Mouse (Mus musculus) inflammation-experienced regulatory T-cells, adult 6 months (primary cell): ENCODE results near the gene Tceanc2. TPM values are rescaled to one million over a fixed set of nuclear protein-coding genes. Genes with fewer than 3 reads are reported as not detected.

Experiments
- ATAC-seq: one replicate; pipeline ENCODE4 v1.8.0; 2017
- polyA plus RNA-seq, 3 experiments: library from polyadenylated mRNA; unstranded; fragments of 100-300 nt; shearing (Covaris generic); gene quantifications; one replicate each; pipeline ENCODE4 v1.2.1; 2017

Gene Tceanc2
- 10 to 100 TPM; 13.6 to 25.2 (median 13.7) TPM for polyA plus RNA-seq

DNA sequence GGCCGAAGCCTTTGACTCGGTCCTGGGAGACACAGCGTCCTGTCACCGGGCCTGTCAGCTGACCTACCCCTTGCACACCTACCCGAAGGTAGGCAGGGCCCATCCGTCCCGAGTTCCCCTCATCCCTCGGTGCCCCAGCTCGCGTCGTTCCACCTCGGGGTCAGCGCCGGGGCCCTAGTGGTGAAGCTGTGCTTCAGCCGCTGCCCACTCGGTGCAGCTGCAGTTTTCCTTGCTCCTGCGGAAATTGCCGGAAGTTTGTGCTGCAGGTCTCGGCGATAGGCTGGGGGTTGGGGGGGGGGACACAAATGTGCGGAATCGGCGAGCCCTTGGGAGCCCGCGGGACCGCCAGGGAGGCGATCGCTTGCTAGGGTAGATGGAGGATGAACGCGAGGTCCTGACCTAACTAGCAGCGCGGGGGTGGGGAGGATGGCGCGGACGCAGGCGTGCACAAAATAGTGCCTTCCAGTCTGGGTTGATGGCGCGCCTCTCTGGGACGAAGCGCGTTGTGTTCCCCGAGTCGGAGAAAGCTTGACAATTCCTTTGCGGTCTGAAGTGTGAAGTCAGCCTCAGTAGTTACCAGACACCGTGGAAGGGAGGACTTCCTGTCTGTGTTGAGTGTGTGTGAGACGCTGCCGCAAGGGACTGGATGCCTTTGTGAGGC lies at the start of gene Tceanc2:
Tceanc2 (minus strand) TSS at position 287 of the 661 bp plus-strand sequence.
- peak; percentile 64 for ATAC-seq

DNA sequence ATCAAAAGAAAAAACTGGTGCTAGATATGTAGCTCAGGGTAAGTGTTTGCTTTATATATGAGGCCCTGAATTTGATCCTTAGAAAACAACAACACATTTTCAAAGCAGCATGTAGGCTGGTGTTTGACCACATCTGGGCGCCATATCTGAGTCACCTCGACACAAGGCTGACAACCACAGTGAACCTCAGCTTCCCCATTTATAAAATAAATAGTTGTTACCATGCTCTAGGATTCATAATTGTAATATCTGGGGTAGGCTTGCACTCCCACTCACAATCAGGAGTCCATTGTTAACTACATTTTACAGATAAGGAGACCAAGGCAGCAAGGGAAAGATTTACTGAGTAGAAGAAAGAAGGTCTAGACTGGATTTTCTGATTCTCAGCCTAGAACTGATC lies 47.4 kb upstream of the Tceanc2 start:
- no peak for ATAC-seq

DNA sequence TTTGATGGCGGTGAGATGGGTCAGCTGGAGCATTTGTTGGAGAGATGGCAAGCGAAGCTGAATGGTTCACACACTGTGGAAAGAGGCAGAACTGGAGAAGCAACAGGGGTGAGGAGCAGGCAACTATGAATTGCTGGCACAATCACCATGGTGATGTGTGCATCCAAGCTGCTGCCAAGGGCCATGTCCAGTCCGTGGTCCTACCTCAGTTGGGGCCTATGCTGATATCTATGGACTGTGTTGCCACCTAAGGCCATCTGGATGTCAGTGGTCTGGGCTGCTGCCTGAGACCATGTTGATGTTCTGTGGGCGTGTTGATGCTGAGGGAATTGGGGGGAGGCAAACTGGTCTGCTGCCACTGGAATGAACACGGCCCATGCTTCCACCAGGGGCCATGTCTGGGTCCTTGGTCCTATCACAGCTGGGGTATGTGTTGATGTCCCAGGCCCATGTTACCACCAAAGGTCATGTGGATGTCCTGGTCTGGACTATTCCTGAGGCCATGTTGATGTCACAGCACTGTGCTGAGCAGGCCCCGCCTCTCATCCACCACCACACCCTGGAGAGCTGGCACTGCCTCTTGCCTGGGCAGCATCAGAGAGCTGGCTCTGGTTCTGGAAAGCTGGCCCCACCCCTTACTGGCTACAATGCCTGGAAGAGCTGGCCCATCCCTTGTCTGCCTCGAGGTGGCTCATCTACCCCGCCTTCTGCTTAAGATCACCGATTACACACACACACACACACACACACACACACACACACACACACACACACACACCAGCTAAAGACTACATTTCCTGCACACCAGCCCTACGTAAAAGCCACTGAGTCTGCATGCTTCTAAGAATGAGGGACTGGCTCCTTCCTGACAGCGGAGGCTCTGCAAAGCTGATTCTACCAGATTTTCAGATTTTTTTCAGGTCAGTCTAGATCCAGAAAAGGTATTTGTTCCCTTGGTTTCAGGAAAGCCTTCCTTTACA lies 44.6 kb upstream of the Tceanc2 start:
- ATAC-seq = peak; percentile 50

DNA sequence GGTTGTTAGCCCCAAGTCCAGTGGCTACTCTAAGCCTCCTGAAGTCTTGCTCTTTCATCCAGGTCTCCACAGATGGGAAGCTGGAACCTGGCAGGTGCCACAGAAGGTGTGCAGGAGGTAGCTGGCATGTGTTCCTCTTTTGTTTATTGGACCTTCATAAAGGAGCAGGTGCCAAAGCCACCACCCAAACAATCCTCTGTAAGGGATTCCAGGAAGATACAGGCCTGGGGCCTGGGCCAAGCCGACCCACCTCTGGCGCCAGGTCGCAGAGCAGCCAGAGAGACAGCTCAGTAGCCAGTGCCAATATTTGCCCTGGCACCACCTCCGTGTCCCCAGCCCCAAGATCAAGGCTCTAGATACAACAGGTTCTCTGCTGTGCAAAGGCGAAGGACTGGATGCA lies 42.6 kb upstream of the Tceanc2 start:
- ATAC-seq = no peak

DNA sequence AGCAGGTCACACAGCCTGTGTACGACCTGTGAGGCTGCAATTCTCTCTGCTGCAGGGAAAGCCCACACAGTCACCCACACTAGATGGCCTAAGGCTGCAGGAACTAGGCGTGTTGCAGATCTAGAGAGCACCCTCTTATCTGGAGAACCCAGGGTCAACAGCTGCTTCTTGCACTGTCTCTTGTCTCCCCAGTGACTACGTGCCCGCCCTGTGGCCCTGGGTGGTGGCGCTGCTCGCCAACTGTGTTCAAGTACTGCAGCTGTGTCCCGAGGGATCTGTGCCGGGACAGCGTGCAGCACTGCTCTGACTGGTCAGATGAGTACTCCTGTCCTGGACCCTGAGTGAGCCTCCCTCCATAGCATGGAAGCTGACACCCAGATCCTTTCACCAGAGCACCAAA lies 38.7 kb upstream of the Tceanc2 start:
- no peak for ATAC-seq

DNA sequence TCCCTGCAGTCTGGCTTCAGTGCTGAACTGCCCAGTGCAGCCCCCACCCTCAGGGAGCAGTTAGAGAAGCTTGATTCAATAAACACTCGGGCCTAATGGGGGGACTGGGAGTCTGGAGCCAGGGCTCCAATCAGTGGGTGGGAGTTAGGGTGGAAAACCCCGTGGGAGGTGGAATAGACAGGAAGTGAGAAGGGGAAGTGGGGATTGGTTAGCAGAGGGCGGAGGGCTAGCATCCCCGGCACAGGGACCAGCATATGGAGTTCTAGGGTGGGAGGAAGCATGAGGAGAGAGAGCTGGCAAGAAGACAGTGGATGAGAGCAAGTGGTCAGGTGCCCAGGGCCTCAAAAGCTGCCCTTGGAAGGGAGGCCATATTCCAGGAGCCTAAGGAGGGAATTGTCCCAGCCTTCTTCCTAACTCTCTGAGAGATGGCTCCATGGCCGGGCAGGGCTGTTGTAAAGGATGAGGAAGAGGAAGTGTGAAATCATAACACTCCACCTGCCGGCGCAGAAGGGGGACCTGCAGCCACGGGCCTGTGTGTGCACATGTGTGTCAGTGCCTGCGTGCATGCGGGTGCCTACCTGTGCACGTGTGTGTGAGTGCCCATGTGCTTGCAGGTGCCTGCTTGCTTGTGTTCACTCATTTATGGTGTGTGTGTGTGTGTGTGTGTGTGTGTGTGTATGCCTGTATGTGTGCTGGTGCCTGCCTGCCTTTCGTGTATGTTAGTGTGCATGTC lies 34.5 kb upstream of the Tceanc2 start:
- no peak for ATAC-seq

DNA sequence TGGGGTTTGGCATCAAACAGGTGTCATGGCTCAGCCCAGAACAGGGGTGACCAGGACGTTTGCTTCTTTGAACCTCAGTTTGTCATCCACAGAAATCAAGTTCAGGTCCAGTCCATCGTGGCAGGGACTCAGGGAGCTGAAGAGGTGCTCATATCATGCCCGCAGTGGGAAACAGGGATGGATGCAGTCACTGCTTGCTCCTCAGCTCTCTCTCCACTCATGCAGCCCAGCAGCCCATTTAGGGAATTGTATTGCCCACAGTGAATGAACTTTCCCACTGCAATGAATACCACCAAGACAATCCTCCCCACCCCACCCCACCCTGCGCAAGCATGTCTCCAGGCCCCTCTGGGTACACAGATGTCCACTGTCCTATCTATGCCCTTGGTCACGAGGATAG lies 33.0 kb upstream of the Tceanc2 start:
- no peak for ATAC-seq

DNA sequence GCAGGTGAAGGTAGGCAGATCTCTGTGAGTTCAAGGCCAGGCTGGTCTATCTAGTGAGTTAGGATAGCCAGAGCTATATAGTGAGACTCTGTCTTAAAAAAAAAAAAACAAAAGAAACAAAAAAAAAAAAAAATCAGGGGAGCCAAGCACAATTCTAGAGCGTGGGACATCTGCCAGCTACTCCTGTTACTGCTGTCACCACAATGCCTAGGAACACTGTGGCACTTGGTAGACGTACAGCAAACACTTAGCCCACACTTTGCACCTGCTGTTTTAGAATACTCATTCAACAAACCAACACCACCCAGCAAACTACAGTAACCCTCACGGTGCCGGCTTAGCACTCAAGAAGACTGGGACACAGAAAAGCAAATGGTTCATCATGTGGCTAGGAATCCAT lies 32.5 kb upstream of the Tceanc2 start:
- no peak for ATAC-seq

DNA sequence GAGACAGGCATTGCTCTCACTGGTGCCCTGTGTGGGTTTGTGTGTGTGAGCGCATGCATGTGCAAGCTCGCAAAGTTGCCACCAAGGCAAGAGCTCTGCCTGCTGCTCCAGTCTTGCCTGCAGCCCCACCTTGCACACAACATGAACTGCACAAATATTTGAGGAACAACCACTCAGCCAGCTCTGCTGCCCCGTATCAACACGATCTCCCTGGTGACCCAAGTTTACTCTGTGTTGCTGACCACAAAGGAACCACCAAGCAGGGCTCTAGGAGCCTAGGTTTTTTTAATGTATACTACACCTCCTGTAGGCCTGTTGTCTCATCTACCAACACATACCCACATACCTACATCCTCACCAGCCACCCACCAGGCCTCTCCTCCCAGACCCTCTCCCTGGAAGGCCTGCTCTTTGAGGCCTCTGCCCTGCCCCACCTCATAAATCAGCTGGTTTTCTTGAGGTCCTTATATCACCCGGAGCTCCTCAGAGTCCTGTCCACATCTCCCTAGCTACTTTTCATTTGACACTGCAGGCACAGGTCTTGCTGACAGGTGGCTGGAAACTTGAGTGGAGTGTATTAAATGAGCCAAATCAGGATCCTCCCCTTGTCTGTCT lies 31.7 kb upstream of the Tceanc2 start:
- ATAC-seq = no peak

DNA sequence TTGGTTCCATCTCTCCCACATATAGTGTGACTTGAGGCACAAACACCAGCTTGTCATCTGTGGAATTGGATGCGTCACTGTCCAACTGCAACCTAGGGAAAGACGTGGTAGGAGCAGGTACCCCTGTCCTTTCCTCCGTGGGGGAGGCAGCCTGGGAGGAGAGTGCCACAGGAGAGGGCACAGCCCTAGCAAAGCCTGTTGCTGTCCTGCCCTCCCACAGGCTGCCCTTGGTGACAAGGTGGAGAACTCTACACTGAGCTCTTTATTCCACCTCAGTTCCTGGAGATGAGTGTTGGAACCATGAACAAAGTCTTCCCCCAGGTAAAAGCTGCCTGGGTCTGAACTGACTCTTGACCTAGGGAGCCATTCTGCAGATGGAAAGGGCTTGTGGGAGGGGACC lies 30.0 kb upstream of the Tceanc2 start, which contains the start of gene Ldlrad1:
Ldlrad1 (plus strand) TSS at position 301 of the 400 bp plus-strand sequence.
- ATAC-seq = no peak

DNA sequence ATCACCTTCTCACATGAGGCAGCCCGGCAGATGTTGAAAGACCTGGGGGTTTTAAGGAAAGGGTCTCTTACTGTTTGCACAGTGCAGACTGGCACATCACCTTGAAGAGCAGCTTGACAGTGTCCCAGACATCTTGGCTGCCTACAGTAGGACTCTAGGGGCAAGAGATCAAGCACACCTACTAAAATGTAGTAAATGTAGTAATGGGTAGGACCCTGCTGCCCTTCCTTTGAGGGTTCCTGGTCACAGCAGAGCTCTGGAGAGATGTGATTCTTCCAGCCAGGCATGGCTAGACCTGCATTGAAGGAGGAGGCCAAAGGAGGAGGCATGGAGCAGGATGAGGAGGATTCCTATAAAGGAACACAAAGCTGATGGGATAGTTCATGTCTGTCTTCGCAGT lies 28.1 kb upstream of the Tceanc2 start:
- ATAC-seq = no peak

DNA sequence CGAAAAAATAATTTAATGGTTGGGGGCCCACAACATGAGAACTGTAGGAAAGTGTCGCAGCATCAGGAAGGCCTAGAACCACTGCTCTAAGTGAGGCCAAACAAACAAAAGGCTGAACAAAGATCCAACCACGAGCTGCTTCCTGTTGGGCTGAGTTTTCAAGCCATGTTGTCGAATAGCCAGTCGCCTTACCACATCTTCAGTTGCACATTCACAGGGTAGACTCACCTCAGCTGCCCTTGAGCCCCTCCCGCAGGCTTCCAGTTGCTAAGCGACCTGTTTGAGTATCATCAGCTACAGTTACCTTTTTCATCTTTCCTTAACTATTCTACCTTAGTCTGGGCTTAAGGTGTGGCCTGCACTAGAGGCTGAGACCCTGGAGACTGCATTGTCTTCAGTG lies 24.1 kb upstream of the Tceanc2 start:
- ATAC-seq = no peak

DNA sequence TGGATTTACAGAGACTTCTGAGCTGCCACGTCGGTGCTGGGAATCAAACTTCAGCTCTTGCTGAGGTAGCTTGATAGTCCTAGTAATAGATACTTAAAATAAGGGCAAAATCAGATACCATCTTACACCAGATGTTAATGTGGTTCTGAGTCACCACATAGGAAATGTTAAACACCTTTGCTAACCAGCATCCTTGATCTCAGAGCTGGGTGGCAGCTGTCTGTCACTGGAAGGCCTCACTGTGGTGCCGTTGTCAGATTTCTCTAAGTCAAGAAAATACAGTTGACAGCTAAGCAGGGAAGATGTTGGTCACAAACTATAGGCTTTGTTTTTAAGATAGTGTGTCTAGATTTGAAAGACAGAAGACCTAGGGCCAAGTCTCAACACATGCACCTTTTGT lies 22.9 kb upstream of the Tceanc2 start:
- ATAC-seq = peak; percentile 54

DNA sequence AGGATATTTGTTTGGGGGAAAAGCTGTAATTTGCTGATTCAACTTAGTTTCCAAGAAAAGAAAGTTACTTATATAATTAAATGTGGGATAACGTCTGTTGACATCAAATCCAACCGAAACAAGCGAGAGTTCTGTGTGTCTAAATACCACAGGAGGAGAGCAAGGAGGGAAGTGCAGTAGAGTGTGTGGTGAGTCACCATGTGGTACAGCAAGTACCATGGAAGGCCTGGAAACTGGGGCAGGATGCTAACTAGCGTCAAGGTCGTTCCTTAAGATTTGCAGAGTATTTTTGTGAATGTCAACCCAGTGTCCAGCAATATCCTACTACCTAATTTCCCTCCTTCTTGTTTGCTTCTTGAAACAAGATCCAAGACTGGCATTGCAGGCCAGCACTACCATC lies 19.2 kb upstream of the Tceanc2 start:
- ATAC-seq = no peak

DNA sequence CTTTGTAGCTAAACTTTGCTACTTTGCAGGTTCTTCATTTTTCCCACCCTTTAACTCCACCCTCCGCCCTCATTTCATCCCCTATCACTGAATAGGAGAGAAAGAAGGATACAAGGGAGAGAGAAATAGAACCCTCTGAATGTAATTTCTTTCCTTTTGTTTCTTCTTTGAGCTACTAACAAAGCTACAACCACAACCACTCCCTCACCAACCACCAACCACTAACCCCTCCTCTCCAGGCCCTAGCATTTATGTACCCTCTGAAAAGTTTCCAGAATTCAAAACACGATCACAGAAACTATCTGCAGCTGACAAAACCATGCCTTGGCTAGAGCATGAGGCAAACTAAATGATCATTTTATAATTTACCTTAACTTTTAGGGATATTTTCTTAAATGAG lies 17.5 kb upstream of the Tceanc2 start:
- ATAC-seq = no peak

DNA sequence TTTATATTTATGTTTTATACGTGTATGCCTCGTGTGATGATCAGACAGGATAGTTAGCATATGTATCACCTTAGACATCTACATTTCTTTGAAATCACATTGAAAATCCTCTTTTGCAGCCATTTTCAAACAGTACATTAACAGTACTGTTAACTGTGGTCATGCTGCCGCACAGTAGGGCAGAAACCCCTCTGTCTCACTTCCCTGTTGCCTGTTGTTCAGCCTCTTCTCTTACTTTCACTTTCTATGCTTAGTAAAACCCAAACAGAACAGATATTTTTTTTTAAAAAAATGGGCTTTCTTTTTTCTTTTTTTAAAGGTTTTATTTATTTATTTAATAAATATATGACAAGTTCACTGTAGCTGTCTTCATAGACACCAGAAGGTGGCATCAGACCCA lies 14.9 kb upstream of the Tceanc2 start:
- ATAC-seq = no peak

DNA sequence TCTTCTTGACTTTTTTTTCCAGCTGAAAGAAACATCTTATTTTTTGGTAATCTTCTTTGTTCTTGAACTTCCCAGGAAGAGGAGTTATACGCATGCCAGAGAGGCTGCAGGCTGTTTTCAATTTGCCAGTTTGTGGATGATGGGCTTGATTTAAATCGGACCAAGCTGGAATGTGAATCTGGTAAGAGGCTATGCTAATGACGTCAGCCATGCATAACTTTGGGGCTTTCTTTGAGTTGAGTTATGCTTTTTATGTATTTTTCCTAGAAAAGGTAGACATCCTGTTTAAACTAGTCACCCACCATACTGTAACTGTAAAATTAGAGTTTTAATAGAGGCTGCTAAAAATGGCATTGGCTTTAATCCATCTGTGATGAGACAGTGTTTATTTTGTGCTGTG lies 6.8 kb upstream of the Tceanc2 start:
- ATAC-seq = no peak

DNA sequence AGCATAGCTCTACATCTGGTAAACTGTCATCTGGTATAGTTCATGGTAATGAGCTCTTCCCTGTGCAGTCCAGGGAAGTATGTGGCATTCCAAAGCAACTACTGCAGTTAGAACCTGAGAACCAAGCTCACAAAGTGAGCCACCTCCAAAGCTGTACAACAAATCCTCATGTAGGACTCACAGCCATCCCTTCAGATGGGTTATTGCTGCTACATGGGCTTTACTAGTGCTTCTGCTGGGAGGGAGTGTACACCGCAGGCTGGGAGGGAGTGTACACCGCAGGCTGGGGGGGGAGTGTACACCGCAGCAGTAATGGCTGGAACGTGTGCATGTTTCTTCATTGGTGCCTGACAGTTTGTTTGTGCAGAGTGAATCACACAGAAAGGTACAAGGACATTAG lies 4.3 kb upstream of the Tceanc2 start:
- no peak for ATAC-seq

DNA sequence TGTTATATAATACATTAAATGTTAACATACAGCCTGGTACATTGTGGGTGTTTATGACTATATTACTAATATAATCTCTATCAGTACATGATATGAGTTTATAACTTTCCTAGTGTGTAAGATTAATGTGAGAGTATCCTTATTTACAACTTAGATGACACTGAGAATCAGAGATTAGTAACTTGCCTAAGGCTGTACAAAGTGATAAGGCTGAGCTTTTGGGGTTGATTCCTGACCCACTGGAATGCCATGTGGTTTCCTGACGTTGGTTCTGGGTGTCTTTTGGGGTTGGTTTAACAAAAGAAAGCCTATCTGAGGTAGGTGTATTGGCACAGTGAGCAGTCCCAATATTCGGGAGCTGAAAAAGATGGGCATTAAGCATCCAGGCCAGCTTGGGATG lies 3.9 kb upstream of the Tceanc2 start:
- ATAC-seq = no peak

DNA sequence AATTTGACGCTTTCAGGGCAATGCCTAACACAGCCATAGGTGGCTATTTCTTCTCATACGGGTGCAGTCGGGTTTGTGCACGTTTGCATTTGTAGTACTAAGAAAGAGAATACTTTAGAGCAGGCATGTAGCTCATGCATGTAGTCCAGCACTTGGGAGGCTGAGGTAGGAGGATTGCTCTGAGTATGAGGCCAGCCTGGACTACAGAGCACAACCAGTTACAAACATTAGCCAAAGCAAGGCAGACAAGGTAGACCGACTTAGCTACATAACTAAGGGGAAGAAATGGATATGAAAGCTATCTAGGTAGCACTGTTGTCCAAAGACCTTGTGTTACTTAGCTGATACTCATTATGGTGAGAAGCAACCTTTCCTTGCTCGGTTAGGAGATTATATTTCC lies 3.0 kb upstream of the Tceanc2 start:
- ATAC-seq = no peak

DNA sequence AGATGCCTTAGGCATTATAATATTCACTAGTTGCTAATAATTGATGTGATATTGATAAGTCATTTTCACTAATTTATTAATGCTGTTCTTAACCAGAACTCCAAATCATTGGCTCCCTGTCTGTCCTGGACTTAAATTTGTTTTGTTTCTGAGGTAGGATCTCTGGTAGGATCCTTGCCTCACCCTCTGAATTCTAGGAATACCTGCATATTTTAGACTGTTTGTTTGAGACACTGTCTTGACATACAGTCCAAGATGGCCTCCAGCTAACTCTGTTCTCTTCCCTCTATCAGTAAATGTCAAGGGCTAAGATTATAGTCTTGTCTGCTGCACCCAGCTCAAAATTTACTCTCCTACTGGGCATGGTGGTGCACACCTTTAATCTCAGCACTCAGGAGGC lies 1.8 kb upstream of the Tceanc2 start:
- no peak for ATAC-seq

DNA sequence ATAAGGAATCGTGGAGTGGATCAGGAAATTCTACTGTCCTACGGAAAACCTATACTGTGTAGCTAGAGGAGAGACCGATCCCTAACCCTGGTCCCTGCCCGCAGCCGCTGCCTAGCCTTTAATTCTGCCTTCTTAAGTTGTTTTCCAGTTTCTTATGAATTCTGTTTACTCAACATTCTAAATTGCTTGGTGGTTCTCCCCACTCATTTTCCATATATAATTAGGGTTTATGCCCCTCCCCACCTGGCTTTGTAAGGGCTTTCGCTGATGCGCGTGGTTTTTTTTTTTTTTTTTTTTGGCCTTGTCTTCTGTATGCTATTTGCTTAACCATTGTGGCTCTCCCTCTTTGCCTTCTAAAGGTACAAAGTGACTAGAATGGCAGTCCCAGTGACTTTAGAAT lies 645 bp upstream of the Tceanc2 start:
- ATAC-seq = no peak
